Mouse (Mus musculus) cerebellum, postnatal 36 days (tissue): ENCODE data around the gene Spin2e.
"Not testable (repeated sequence)": the region's sequence is repeated elsewhere in the genome, so short reads cannot be mapped to it uniquely, and the experiment has no call there.

ENCODE experiments used
- DNase-seq, 2 experiments: peaks; one replicate each; pipeline ENCODE4 v3.0.0; 2021 to 2022; ENCODE audit warnings: mixed read lengths in 2 of 2

The Spin2e gene

GRCm38 (mm10) chrX:31618820-31619219 lies at the start of gene Spin2e:
Gene Spin2e (minus strand): TSS chrX:31618920.
- DNase-seq, result not testable (repeated sequence)

GRCm38 (mm10) chrX:31574183-31574582 lies 44.5 kb downstream of the Spin2e start, which contains the start of gene Gm21883:
Gene Gm21883 (minus strand): TSS chrX:31574283.
- DNase-seq, result not testable (repeated sequence)
